Mouse (Mus musculus) stomach, adult 2 months (tissue): Measurements from ENCODE around the gene Epb41. TPM values are rescaled to one million over a fixed set of nuclear protein-coding genes. Genes with fewer than 3 reads are reported as not detected.

ENCODE experiments used
- polyA plus RNA-seq: library from polyadenylated mRNA; depleted of rRNA; stranded (reverse); fragments of >200 nt; gene quantifications from 2 replicates; pipeline ENCODE4 v1.2.3, GENCODE M21; 2012; rRNA removed

Gene Epb41
- 14.7 and 17.4 TPM in 2 replicates for polyA plus RNA-seq

DNA sequence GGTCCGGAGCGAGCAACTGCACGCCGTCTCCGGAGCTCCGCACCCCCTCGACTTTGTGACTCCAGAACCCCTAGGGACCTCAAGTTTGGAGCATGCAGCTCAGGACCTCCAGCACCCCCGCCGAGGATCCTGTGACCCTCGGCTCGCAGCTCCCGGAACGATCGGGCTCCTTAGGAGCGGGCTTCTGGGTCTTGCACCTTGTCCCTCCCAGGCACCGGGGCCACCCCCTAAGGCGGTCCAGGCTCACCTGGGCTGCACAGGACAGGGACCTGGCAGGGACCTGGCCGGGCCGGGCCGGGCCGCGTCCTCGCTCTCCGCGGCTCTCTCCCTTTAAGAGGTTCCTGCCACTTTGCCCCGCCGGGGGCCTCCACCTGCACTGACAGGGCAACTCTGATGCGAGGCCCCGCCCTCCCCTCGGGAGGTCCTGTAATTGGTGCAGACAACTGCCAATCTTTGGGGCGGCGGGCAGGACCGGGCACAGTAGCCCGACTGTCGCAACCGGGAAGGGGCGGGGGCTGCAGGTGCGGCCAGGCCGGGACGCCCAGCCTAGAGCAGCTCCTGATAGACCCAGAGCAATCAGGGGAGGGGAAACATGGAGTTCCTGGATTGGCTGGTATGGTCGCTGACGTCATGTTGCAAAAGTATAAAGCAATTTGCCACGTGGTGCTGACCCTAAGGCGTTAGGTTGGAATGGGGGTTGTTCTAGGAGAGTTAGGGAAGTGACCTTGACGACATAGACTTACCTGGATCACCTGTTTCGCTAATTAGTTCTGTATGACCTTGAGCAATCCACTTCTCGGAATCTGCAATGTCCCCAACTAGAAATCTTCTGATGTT lies at the start of gene Epb41:
Gene Epb41 (minus strand): TSS at position 389 of the 837 bp plus-strand sequence.

DNA sequence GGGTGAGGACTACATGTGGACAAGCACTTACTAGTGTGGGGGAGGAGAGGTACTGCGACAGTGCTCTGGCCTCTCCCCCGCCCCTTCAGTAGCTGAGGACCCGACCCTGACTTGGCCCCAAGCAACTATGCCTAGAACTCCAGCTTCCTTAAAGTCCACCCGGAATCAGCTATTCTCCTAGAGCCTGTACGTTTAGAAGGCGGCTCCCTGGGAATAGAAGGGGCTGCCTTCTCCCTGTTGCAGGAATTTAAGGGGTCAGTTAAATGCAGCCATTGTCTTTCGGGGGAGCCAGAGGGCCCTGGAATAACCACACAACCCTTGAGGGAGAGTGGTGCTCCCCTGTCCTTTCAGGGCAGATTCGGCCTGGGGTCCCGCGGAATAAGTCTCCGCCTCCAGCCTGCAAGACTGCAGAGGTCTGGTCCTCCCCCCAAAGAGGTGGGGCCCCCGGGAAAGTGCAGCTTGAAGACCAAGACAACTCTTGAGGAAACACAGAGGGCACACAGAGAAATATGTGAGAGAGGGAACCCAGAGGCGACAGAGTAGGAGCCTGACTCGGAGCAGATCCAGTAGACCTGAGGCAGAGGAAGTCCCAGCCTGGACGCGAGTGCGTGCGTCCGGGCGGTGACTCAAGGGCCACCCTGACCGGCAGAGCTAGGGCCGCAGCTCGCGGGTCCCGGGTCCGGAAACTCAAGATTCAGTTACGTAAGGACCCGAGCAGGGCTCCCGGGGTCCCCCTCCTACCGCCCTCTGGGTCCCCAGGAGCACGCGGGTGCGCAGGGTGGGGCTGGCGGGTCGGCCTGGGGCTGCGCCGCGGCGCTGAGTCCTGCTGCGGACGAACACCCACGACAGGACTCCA lies 816 bp downstream of the Epb41 start, which contains the start of gene Gm10300:
Gene Gm10300 (plus strand): TSS at position 621 of the 856 bp plus-strand sequence.

GRCm38 (mm10) chr4:131921461-131922346 lies 153.4 kb downstream of the Epb41 start, which contains the start of gene Tmem200b:
Tmem200b (plus strand) TSS chr4:131921771.

Other genes with a start within 250 kb of the Epb41 start
- gene Ptpru, start 237.0 kb downstream of the Epb41 start, polyA plus RNA-seq = 8.9 and 10.3 TPM in 2 replicates
- gene Mecr, start 231.9 kb downstream of the Epb41 start, polyA plus RNA-seq = 23.5 and 29.0 TPM in 2 replicates
- 13.3 TPM in 2 replicates for gene Srsf4, start 201.7 kb downstream of the Epb41 start, polyA plus RNA-seq
- gene Tmem200b, start 153.6 kb downstream of the Epb41 start, polyA plus RNA-seq = 12.7 and 20.5 TPM in 2 replicates
- gene Gm10300, start 624 bp downstream of the Epb41 start, polyA plus RNA-seq = 0.04 and 0.13 TPM in 2 replicates
- gene Oprd1, start 69.2 kb upstream of the Epb41 start, polyA plus RNA-seq = 0.69 and 0.76 TPM in 2 replicates
- 6.0 and 7.3 TPM in 2 replicates for gene Ythdf2, start 137.0 kb upstream of the Epb41 start, polyA plus RNA-seq
- 4.6 and 7.3 TPM in 2 replicates for gene Gmeb1, start 186.3 kb upstream of the Epb41 start, polyA plus RNA-seq
- 1.00 and 1.1 TPM in 2 replicates for gene Taf12, start 199.1 kb upstream of the Epb41 start, polyA plus RNA-seq
- 0.47 and 0.77 TPM in 2 replicates for gene Rab42, start 228.1 kb upstream of the Epb41 start, polyA plus RNA-seq